Mouse (Mus musculus): Measurements from ENCODE around the gene Arhgdig.
"Not testable (repeated sequence)": the region's sequence is repeated elsewhere in the genome, so short reads cannot be mapped to it uniquely, and the experiment has no call there.

Arhgdig gene

DNA sequence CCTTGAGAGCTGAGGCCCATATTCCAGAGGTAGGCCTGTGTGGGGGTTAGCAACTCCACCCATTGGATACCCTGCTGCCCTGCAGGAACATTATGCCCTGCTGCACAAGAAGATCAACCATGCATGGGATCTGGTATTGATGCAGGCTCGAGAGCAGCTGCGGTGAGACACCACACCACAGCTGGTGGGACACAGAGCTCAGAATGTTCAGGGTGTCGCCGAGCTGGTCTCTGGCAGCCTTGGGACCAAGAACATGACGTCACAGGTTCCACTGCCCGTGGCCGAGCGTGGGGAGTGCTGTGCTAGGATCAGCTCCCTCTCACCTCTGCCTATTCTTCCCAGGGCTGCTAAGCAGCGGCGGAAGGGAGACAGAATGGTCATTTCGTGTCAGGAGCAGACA is 2.8 kb downstream of the Arhgdig start:
- no peak for DNase-seq (ENCODE audit: low spot score)

DNA sequence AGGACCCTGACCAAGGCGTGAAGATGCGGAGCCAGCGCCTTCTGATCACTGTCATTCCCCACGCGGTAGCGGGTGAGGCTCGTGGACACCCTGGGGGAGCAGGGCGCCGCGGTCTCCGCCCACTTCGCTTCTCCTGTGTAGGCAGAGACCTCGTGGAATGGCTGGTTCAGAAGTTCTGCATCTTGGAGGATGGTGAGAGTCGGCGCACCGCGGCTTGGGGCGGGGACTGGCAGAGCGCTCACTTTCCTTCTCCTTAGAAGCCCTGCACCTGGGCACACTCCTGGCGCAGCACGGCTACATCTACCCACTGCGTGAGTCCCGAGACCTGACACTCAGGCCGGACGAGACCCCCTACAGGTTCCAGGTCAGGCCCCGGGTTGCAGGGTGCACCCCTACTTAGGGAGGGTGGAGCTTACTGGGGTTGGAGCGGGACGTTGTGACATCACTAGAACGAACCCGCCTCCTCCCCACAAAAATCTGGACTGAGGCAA is 4.2 kb downstream of the Arhgdig start:
- peak; percentile 39 for DNase-seq (ENCODE audit: low spot score)

- DNase-seq (ENCODE audit: low spot score) = peak; percentile 54
Measured at GRCm38 (mm10) chr17:26202737-26203136, 4.8 kb downstream of the Arhgdig start, which contains the start of gene Rgs11. TSS of gene Rgs11 (plus strand) at chr17:26202951.

GRCm38 (mm10) chr17:26201998-26202397 is 5.6 kb downstream of the Arhgdig start:
- DNase-seq (ENCODE audit: low spot score) = no peak

GRCm38 (mm10) chr17:26200831-26201705 is 6.5 kb downstream of the Arhgdig start:
- DNase-seq (ENCODE audit: low spot score) = no peak

GRCm38 (mm10) chr17:26198892-26199291 is 8.7 kb downstream of the Arhgdig start, which contains the start of gene Pdia2:
TSS of gene Pdia2 (minus strand) at chr17:26199087.
- no peak for DNase-seq (ENCODE audit: low spot score)

DNA sequence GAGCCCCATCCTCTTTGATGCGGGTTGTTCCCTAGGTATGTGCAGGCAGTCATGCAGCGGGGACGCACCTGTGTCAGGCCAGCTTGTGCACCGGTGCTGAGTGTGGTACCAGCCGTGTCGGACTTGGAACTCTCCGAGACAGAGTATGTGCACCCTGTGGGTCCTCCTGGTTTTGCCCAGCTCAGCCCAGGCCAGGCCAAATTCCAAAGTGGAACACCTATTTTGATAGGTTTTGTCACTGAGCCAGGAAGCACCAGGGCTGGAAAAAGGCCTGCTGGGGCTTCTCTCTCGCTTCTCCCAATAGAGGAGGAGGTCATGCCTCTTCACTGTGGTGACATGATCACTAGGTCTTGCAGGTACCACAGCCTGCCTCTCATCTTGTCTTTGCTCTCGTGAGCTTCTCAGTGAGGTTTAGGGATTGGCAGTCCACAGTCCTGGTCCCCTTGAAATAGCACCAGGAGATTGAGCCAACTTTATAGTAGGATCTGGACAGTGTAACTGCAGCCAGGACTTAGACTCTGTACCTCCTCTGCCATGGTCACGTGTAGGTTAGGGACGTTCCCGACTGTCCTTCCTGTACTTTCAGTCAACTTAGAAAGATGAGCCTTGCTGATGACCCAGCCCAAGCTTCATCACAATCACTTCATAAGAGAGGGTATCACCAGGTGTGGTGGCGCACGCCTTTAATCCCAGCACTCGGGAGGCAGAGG is 14.9 kb downstream of the Arhgdig start:
- no peak for DNase-seq (ENCODE audit: low spot score)

- not testable (repeated sequence) for DNase-seq (ENCODE audit: low spot score)
Measured at GRCm38 (mm10) chr17:26191486-26191885, 16.1 kb downstream of the Arhgdig start.

- no peak for DNase-seq (ENCODE audit: low spot score)
Measured at GRCm38 (mm10) chr17:26188091-26188805, 19.3 kb downstream of the Arhgdig start.

- no peak for DNase-seq (ENCODE audit: low spot score)
Measured at GRCm38 (mm10) chr17:26187592-26187991, 20.0 kb downstream of the Arhgdig start.

DNA sequence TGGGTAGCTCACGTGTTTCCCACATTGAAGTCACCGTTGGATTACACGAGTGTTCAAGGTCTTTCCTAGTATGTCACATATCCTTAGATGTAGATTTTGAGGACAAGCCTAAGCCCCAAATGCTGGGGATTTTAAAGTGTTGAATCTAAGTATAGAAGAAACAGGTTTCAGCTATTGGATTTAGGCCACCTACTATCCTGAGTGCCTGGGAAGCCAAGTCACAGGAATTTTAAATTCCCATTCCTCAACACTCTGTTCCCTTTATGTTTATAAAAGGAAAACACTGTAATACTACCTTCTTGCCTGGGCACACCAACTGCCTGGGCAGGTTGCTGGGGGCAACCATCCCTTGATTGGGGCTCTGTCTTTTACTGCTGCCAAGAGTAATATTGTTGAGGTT is 26.4 kb downstream of the Arhgdig start:
- no peak for DNase-seq (ENCODE audit: low spot score)

GRCm38 (mm10) chr17:26178611-26179010 is 29.0 kb downstream of the Arhgdig start:
- DNase-seq (ENCODE audit: low spot score) = no peak

- DNase-seq (ENCODE audit: low spot score) = not testable (repeated sequence)
Measured at GRCm38 (mm10) chr17:26175248-26175647, 32.3 kb downstream of the Arhgdig start.

DNA sequence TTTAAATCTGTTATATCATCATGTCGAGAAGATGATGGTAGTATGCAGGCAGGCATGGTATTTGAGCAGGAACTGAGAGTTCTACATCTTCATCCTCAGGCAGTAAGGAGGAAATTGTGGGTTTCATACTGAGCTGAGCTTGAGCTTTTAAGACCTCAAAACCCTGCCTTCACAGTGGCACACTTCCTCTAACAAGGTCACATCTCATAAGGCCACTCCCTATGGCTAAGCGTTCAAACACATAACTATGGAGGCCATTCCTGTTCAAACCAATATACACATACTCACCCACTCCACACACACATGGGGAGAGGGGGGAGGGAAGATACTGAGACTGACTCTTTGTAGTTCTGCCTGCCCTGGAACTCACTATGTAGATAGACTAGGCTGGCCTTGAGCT is 39.5 kb downstream of the Arhgdig start:
- no peak for DNase-seq (ENCODE audit: low spot score)

- DNase-seq (ENCODE audit: low spot score) = no peak
Measured at GRCm38 (mm10) chr17:26162736-26163135, 44.9 kb downstream of the Arhgdig start.

- DNase-seq (ENCODE audit: low spot score) = no peak
Measured at GRCm38 (mm10) chr17:26151886-26152630, 55.5 kb downstream of the Arhgdig start.

All from urinary bladder, postnatal 25 days (tissue).